Mouse (Mus musculus) midbrain, embryonic 13.5 days (tissue): ENCODE measurements at regions not wholly inside any gene's neighbourhood (a gene's known extent, or its start where the extent isn't known, plus 50 kb on each side); places are given as distances from the start of the nearest gene placed in this dataset.
A peak's percentile ranks its signal among the peaks of the same experiment; 100 is the strongest.

Experiments
- ATAC-seq: fragments of 200-750 bp; cut with Nextera tagmentation; 2 replicates; pipeline ENCODE4 v1.8.0; 2017; ENCODE audit warnings: mild to moderate bottlenecking, moderate TSS enrichment, moderate library complexity
- H3K27ac ChIP-seq: fragments of 300-500 bp; sonication (generic); 2 replicates; pipeline ENCODE4 v1.5.1; 2015; ENCODE audit warnings: inconsistent platforms, mild to moderate bottlenecking, moderate library complexity
- H3K27me3 ChIP-seq: fragments of 300-500 bp; sonication (generic); 2 replicates; pipeline ENCODE4 v1.6.1; 2015; ENCODE audit warnings: mild to moderate bottlenecking, inconsistent platforms
- H3K36me3 ChIP-seq: fragments of 300-500 bp; sonication (generic); 2 replicates; pipeline ENCODE4 v1.6.1; 2015; ENCODE audit warnings: mild to moderate bottlenecking, inconsistent platforms
- H3K4me1 ChIP-seq: fragments of 300-500 bp; sonication (generic); replicated peaks from 2 replicates; pipeline ENCODE4 v1.6.1; 2015; ENCODE audit warnings: inconsistent platforms
- H3K4me2 ChIP-seq: fragments of 300-500 bp; sonication (generic); replicated peaks from 2 replicates; pipeline ENCODE4 v1.6.1; 2015; ENCODE audit warnings: moderate library complexity, mild to moderate bottlenecking, inconsistent platforms
- H3K4me3 ChIP-seq: fragments of 300-500 bp; sonication (generic); replicated peaks from 2 replicates; pipeline ENCODE4 v1.5.1; 2015; ENCODE audit warnings: mild to moderate bottlenecking, inconsistent platforms
- H3K9ac ChIP-seq: fragments of 300-500 bp; sonication (generic); replicated peaks from 2 replicates; pipeline ENCODE4 v1.6.1; 2015; ENCODE audit warnings: mild to moderate bottlenecking, inconsistent platforms
- H3K9me3 ChIP-seq: fragments of 300-500 bp; sonication (generic); 2 replicates; pipeline ENCODE4 v1.6.1; 2016; ENCODE audit warnings: mild to moderate bottlenecking, inconsistent platforms
- WGBS: fragments of 180-500 bp; shearing (Covaris S2); methylation state at CpG from one replicate; pipeline ENCODE4 v1.1.7; 2015; 5-methylcytosine and 5-hydroxymethylcytosine counted together

DNA sequence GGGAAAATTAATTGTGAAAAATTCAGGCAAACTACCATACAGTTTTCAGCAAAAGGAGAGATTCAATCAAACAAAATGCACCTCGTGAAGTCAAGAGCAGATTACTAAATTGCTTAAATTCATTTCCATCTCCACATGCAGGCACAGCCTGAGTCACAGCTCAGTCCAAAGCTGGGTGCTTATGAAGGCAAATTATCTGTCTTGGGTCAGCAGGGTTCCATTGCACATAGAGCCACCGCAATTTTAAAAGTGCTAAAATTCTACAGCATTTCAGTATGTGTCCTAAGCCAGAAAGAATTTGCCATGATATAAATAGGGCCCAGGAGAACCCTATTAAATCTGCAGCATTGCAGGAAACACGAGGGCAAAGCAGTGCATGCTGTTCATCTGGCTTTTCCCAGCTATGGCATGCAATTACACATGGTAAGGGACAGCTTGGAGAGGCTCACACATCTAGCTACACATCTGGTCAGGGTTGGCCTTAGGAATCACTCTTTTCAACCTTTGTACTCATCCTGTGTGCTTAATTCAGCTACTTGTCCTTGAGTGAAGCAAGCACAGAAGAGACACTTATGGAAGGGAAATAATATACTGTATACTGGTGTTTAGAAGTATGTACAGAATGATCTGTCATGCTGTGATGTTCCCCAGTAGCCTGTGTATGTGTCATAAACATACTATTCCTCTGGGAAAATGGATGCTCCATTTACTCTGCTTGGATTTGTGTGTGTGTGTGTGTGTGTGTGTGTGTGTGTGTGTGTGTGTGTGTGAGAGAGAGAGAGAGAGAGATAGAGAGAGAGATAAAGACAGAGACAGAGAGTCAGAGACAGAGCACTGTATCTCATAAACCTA, 271.0 kb upstream of the Myo3a start:
- no peaks in the 10 kb centered on the region for H3K36me3 ChIP-seq
- no peak overlapping the region for H3K4me3 ChIP-seq
- peak overlapping the region; percentile 19; the same call in 1 of the 2 replicates for H3K9ac ChIP-seq
- H3K27ac ChIP-seq = peak overlapping the region; percentile 59
- H3K9me3 ChIP-seq = no peaks in the 10 kb centered on the region
- H3K27me3 ChIP-seq = no peaks in the 10 kb centered on the region
- no peak for ATAC-seq
- WGBS = 56% methylated on average over 3 of the region's 3 CpGs
- peaks cover 25% of the 10 kb centered on the region for H3K4me1 ChIP-seq
- H3K4me2 ChIP-seq = no peak overlapping the region

DNA sequence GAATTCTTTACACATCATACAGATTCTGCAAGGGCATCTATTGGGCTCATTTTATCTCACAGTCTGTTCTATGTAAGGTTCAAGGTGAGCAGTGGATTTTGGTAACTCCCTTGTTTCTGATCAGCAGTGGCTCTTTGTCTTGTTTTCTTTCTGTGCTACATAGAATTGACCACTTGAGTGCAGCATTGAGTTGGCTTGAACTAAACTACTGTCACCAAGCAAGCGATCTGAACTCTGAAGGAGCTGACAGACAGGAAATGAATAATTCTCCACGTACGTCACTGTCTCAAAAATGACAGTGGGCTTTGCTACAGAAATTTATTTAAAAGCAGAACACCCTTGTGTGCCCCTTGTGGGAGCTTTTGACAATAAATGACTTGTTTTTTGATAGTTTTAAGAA, 268.9 kb upstream of the Myo3a start:
- peak overlapping the region; percentile 36 for H3K4me2 ChIP-seq
- WGBS = 0% methylated on average over 3 of the region's 3 CpGs

DNA sequence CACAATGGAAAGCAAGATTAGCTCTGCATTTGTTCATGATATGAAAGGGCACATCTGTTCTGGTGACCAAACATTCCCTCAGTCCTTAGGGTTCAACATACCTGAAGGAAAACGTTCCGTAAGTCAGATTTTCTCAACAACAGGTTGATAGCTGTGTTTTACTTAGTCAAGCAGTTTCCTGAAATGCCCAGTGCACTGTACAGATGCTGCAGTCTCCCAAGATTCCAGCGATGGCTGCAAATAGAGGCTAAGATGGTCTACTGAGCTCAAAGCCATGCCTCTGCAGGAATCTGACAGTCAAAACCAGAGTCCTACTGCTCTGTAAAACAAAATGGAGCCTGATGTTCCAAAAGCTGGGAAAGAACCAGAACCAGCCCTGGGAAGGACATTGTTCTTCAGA, 268.5 kb upstream of the Myo3a start:
- WGBS = 38% methylated on average over 3 of the region's 3 CpGs
- H3K36me3 ChIP-seq = no peaks in the 10 kb centered on the region
- ATAC-seq = peak; percentile 31
- no peaks in the 10 kb centered on the region for H3K27me3 ChIP-seq
- H3K9ac ChIP-seq = 0 out of 2 replicates have a peak overlapping the region, but pooled peaks have one; percentile 25
- H3K9me3 ChIP-seq = no peaks in the 10 kb centered on the region
- H3K4me1 ChIP-seq = peaks cover 39% of the 10 kb centered on the region
- peak overlapping the region; percentile 81 for H3K27ac ChIP-seq
- no peak overlapping the region for H3K4me3 ChIP-seq
- H3K4me2 ChIP-seq = peak overlapping the region; percentile 36

More for the DNA sequence above, 268.9 kb upstream of the Myo3a start:
- peak; percentile 82 for ATAC-seq
- peaks cover 38% of the 10 kb centered on the region for H3K4me1 ChIP-seq
- H3K9ac ChIP-seq = 0 out of 2 replicates have a peak overlapping the region, but pooled peaks have one; percentile 25
- H3K36me3 ChIP-seq = no peaks in the 10 kb centered on the region
- no peaks in the 10 kb centered on the region for H3K27me3 ChIP-seq
- peak overlapping the region; percentile 81 for H3K27ac ChIP-seq
- no peak overlapping the region for H3K4me3 ChIP-seq
- no peaks in the 10 kb centered on the region for H3K9me3 ChIP-seq

DNA sequence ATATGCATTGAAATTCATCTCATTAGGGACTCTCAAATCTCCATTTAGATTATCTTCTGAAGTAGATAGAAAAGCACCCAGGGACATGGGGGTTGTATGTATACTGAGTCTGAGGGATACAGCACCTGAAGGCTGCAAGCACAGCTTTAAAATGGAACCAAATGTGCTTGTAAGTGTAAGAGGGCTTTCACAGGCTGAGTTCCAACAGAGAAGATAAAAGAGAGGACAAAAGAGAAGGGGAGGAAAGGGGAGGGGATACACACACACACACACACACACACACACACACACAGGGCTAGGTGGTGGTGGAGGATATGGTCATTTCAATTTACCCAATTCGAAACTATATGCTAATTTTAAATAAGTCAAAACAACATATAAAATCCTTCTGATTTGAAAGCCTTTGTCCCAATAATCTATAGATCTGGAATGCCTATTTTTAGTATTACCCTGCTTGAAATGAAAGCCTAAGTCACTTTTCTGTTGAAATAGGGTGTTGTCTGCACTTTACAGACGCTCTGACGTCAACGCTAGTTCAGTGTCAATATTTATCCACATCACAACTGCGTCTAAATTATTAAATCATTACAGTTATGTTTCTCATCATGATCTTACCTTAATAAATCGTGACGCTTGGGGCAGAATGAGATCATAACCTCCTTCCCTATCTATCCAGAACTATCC, 263.8 kb upstream of the Myo3a start:
- no peaks in the 10 kb centered on the region for H3K27me3 ChIP-seq
- H3K4me3 ChIP-seq = peak overlapping the region; percentile 11
- ATAC-seq = peak; percentile 66
- H3K4me2 ChIP-seq = peak overlapping the region; percentile 46
- H3K9ac ChIP-seq = peak overlapping the region; percentile 2; the same call in 1 of the 2 replicates
- H3K9me3 ChIP-seq = no peaks in the 10 kb centered on the region
- 5% methylated on average over 7 of the region's 7 CpGs for WGBS
- H3K27ac ChIP-seq = peak overlapping the region; percentile 75
- no peaks in the 10 kb centered on the region for H3K36me3 ChIP-seq
- peaks cover 21% of the 10 kb centered on the region for H3K4me1 ChIP-seq

DNA sequence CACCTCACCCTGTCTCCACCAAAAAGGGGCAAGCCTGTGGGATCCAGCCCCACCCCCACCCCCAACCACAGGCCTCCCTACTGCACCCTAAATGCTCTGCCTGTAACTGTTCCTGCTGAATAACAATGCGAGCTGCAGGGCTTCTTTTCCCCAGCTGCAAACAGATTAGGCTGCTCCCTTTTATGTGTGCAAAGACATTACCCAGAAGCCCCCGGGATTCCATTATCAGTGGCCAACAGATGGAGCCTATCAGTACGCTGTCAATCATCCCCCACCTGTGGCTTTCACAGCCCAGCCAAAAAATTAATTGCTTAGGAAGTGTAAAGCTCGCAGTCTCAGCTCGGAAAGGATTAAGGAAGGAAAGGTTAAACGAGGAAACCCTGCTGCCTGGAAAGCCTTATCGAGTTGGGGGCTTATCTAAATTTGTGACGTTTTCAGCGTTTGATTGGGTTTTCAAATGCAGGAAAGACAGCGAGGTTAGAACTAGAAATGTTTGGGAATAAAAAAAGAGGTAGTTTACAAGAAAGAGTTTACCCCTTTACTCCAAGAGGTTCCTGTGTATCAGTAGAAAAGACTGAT, 263.2 kb upstream of the Myo3a start:
- H3K27ac ChIP-seq = peak overlapping the region; percentile 75
- H3K9me3 ChIP-seq = no peaks in the 10 kb centered on the region
- WGBS = under 1% methylated on average over 10 of the region's 10 CpGs
- H3K36me3 ChIP-seq = no peaks in the 10 kb centered on the region
- H3K4me3 ChIP-seq = peak overlapping the region; percentile 11
- ATAC-seq = peak; percentile 96
- no peaks in the 10 kb centered on the region for H3K27me3 ChIP-seq
- H3K4me1 ChIP-seq = peaks cover 14% of the 10 kb centered on the region
- peak overlapping the region; percentile 2; the same call in 1 of the 2 replicates for H3K9ac ChIP-seq
- H3K4me2 ChIP-seq = peak overlapping the region; percentile 46

DNA sequence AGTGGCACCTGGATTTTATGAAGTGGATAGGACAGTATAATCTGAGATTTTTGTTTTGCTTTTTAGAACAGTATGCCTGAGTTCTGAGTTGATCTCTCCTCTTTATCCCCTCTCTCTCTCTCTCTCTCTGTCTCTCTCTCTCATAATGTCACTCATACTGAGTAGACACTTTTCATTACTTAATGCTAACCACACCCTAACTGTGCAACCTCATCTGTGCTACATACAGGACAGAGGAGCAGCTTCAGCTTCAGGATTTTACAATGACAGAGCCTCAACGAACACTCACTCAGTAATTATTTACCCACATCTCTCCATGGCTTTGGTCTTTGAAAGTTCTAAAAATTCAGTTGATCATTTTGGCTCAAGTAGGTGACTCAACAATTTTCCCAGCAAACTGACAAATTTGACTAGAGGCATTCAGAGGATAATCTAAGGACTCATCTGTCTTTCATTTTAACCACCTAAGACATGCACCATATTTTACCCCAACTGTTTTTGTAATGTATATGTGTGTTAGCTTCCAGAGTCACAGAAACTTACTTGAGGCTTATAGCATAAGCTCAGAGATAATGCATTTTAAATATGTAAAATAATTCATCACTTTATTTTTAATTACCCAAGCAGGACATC, 256.4 kb upstream of the Myo3a start:
- H3K4me2 ChIP-seq = no peak overlapping the region
- no peak overlapping the region for H3K27ac ChIP-seq
- no peak overlapping the region for H3K4me3 ChIP-seq
- H3K9me3 ChIP-seq = no peaks in the 10 kb centered on the region
- H3K27me3 ChIP-seq = no peaks in the 10 kb centered on the region
- 93% methylated on average over 1 of the region's 1 CpGs for WGBS
- no peak for ATAC-seq
- H3K9ac ChIP-seq = no peak overlapping the region
- H3K4me1 ChIP-seq = 0 out of 2 replicates have a peak, but pooled peaks cover 5% of the 10 kb centered on the region
- no peaks in the 10 kb centered on the region for H3K36me3 ChIP-seq

DNA sequence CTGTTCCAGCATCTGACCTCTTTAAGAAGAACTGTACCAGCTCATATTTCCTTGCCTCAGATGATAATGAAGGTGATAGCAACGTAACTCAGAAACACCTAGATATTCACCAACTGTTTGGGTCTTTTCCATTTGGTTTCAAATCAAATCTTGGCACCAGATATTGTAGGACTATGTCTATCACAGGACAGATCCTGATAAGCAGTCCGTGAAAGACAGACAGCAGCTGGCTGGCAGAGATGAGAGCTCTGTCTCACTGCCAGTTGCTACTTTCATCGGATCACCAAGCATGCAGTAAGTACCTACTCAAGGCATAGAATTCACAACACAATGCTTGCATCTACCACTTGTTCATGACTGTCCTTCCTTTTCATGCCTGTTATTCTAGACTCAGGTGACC, 252.7 kb upstream of the Myo3a start:
- no peak overlapping the region for H3K4me2 ChIP-seq
- H3K36me3 ChIP-seq = no peaks in the 10 kb centered on the region
- H3K9ac ChIP-seq = no peak overlapping the region
- no peak overlapping the region for H3K4me3 ChIP-seq
- H3K4me1 ChIP-seq = 0 out of 2 replicates have a peak, but pooled peaks cover 5% of the 10 kb centered on the region
- no peak overlapping the region for H3K27ac ChIP-seq
- H3K27me3 ChIP-seq = no peaks in the 10 kb centered on the region
- ATAC-seq = no peak
- 87% methylated on average over 3 of the region's 3 CpGs for WGBS
- H3K9me3 ChIP-seq = no peaks in the 10 kb centered on the region

DNA sequence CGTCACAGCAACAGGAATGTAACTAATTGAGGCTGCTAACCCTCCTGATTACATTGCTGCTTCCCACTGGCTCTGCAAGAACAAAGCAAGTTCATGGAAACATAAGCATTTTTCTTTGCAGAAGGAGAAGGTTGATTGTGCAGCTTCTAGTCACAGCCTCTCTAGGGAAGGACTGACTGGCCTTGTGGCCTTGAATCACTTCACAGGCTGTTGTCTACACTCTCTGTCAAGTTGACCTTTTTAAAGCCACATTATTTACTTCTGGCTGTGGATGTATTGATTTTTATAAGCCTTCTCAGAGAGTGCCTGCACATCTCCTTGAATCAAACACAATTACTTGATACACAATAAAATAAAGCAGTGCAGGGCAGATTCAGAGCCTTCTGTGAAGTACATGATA, 251.8 kb upstream of the Myo3a start:
- H3K27ac ChIP-seq = no peak overlapping the region
- WGBS = 57% methylated on average over 1 of the region's 1 CpGs

DNA sequence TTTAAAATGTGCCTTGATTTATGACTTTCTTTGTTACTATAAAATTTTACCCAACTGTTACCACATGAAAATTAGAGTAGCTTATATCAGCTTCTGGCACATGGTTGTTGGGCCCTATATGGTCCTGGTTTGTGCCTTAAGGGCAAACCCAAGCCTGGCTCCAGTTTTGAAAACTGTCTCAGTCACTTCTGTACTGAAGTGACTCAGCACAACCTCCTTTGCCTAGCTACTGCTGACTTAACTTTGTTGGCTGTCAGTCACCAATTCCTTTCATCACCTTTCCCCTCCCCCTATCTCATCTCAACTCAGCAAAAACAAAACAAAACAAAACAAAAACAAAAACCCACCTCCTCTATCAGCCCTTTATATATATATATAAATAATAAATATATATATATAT, 251.0 kb upstream of the Myo3a start:
- Histone ChIP-seq H3K4me1 (0 out of 2 replicates have a peak, but pooled peaks cover 5% of the 10 kb centered on the region), H3K9me3 (no peaks in the 10 kb centered on the region), H3K27ac (no peak overlapping the region), H3K4me3 (no peak overlapping the region), H3K27me3 (no peaks in the 10 kb centered on the region), H3K9ac (no peak overlapping the region), H3K36me3 (no peaks in the 10 kb centered on the region), H3K4me2 (no peak overlapping the region)
- ATAC-seq = no peak

More for the DNA sequence above, 251.8 kb upstream of the Myo3a start:
- no peaks in the 10 kb centered on the region for H3K36me3 ChIP-seq
- H3K9ac ChIP-seq = no peak overlapping the region
- H3K27me3 ChIP-seq = no peaks in the 10 kb centered on the region
- no peaks in the 10 kb centered on the region for H3K9me3 ChIP-seq
- no peak overlapping the region for H3K4me2 ChIP-seq
- 0 out of 2 replicates have a peak, but pooled peaks cover 5% of the 10 kb centered on the region for H3K4me1 ChIP-seq
- no peak overlapping the region for H3K4me3 ChIP-seq
- no peak for ATAC-seq

DNA sequence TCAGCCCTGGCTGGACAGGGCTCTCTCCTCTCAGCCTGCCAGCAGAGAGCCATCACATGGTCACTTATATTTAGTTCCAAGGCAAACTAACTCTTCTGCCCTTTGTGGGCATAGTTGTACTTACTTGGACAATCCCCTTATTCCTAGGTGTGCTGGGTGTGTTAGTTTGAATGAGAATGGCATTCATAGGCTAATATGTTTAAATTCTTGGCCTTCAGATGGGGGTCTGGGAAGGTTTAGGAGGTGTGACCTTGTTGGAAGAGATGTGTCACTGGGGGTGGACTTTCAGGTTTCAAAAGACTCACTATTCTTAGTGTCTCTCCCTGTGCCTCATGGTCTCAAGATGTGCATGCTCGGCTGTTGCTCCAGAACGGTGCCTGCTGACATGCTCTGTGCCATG, 250.5 kb upstream of the Myo3a start:
- H3K4me2 ChIP-seq = no peak overlapping the region
- no peaks in the 10 kb centered on the region for H3K9me3 ChIP-seq
- H3K4me3 ChIP-seq = no peak overlapping the region
- no peaks in the 10 kb centered on the region for H3K27me3 ChIP-seq
- H3K36me3 ChIP-seq = no peaks in the 10 kb centered on the region
- no peak overlapping the region for H3K27ac ChIP-seq
- 90% methylated on average over 2 of the region's 2 CpGs for WGBS
- no peak for ATAC-seq
- H3K9ac ChIP-seq = no peak overlapping the region
- H3K4me1 ChIP-seq = 0 out of 2 replicates have a peak, but pooled peaks cover under 1% of the 10 kb centered on the region

DNA sequence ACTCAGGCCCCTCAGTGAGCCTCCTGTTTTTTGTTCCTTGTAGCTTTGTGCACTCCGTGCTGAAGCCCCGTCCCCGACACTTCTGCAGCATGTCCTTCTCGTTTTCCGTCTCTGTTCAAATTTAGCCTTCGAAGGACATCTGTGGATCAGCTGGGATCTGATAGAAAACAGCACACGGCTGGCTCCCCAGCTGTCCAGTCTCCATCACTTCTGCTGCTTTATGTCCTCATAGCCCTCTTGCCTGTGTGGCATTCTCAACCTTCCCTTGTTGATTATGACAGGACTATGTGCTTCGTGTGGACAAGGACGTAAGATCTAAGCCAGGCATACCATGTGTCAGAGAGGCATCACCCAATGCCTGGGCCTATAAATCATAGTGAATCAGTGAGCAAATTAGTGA, 247.1 kb upstream of the Myo3a start:
- no peak overlapping the region for H3K9ac ChIP-seq
- no peaks in the 10 kb centered on the region for H3K36me3 ChIP-seq
- 89% methylated on average over 9 of the region's 9 CpGs for WGBS
- no peak overlapping the region for H3K4me2 ChIP-seq
- no peak overlapping the region for H3K27ac ChIP-seq
- ATAC-seq = no peak
- no peaks in the 10 kb centered on the region for H3K4me1 ChIP-seq
- no peaks in the 10 kb centered on the region for H3K27me3 ChIP-seq
- no peak overlapping the region for H3K4me3 ChIP-seq
- 0 out of 2 replicates have a peak, but pooled peaks cover 2% of the 10 kb centered on the region for H3K9me3 ChIP-seq
